Mouse (Mus musculus): Measurements from ENCODE around the gene Lpar1.

DNA sequence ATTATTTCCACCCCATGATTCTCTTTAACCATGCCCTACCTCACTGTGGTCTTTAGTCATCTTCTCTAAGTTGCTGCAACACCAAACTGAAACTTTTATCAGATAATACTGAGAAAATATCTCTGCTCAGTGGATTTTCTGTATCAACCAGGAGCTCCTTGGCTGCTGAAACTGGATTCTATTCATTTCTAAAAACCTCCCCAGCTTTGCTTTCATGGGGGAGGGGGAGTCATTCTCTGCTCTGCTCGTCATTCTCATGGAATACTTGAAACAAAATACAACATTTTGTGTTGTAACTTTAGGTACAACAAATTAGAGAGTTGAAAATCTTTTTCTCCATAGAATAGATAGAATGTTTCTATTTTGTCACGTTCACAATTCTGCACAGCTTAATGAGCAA is 18.7 kb upstream of the Lpar1 start:
- TF ChIP-seq POLR2AphosphoS5 (IDR thresholded peaks at IDR 0.05; ENCODE audit: borderline replicate concordance, low read depth, low read length) (no peak), POLR2A (IDR thresholded peaks at IDR 0.05; ENCODE audit: control insufficient read depth in 1 of 2, insufficient read depth in 1 of 2, low read depth in 1 of 2, low read length in 2 of 2, poor library complexity in 1 of 2) (no peak), MAZ (IDR thresholded peaks at IDR 0.05; ENCODE audit: low read depth, low read length) (no peak), MAFK (IDR thresholded peaks at IDR 0.05; ENCODE audit: borderline replicate concordance, low read depth, low read length) (no peak), TCF12 (IDR thresholded peaks at IDR 0.05; ENCODE audit: low read depth, low read length) (no peak), GABPA (IDR thresholded peaks at IDR 0.05; ENCODE audit: low read depth, low read length) (no peak), HCFC1 (IDR thresholded peaks at IDR 0.05; ENCODE audit: low read depth, low read length) (no peak), CTCF (IDR thresholded peaks at IDR 0.05 in 2 of 3, conservative IDR thresholded peaks at IDR 0.05 in 1 of 3; ENCODE audit: control insufficient read depth in 1 of 3, insufficient read depth in 1 of 3, low read depth in 2 of 3, low read length in 3 of 3, poor library complexity in 1 of 3, severe bottlenecking in 1 of 3) (no peak), RAD21 (IDR thresholded peaks at IDR 0.05; ENCODE audit: low read depth, low read length) (no peak), ZC3H11A (IDR thresholded peaks at IDR 0.05; ENCODE audit: low read depth, low read length) (no peak), MYC (IDR thresholded peaks at IDR 0.05; ENCODE audit: low read depth, low read length) (no peak), SIN3A (IDR thresholded peaks at IDR 0.05; ENCODE audit: low read length) (no peak)
